Mouse (Mus musculus) MEL-GATA-1-ER (cell line): ENCODE results near the gene Aprt.
A peak's percentile ranks its signal among the peaks of the same experiment; 100 is the strongest.

Source experiments
- DNase-seq: peaks from one replicate; pipeline ENCODE4 v3.0.0-alpha.2; 2012; ENCODE audit warnings: low read depth; ENCODE audit errors: extremely low read depth

Gene Aprt

DNA sequence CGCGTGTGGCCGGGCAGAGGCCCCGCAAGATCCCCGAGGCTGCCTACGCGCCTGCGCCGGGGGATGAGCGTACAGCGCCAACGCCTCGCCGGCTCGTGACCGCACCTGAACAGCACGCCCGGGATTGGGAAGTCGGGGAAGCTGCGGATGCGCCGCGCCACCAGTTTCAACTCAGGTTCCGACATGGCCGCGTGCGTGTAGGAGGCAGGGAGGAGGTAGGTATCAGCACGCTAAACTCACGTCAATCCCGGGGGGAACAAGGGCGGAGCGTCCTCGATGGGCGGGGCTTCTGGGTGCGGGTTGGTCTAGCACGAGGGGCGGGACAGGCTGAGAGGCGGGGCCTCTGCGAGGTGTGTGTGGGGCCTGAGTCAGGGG lies at the start of gene Aprt:
Gene Aprt, minus strand, starts transcription at position 262 of the 375 bp plus-strand sequence.
- DNase-seq = peak; percentile 64

DNA sequence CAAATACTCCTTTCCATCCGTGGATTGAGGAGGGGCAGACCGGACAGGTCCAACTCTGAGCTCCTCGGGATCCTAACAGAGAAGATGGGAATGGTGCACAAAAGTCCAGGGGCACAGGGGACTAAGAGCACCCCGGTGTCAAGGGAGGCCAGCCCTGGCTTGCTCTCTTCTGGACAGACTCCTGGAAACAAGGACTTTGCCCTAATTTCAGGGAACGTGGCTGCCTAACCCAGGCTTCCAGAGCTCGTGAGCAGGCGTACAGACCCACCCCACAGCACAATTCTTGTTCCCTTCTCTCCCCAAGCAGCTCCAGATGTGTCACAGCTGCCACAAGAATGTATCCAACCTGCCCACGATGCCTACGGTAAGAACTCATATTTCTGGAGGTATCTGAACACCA lies 49.1 kb upstream of the Aprt start:
- DNase-seq = no peak

DNA sequence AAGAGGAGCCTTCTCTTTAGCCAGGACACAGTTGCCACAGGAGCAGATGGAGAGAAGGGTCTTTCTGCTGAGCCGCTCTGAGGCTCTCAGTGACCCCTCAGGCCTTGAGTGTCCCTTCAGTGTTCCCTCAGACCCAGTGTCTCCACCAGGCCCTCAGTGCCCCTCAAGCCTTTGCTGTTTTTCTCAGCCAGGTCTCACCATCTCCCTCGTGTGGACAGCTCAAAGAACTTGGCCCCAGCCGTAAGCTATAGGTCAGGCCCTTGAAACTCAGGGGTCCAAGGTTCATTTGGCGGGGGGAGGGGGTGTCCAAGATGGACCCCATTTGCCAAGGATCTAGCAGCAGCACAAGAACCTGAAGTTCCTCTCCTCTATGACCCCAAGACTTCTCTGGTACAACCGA lies 47.9 kb upstream of the Aprt start:
- no peak for DNase-seq

GRCm38 (mm10) chr8:122623844-122624642 lies 47.3 kb upstream of the Aprt start:
- DNase-seq = no peak

GRCm38 (mm10) chr8:122622727-122623126 lies 46.0 kb upstream of the Aprt start, which contains the start of gene Pabpn1l:
Pabpn1l (minus strand) TSS chr8:122622739.
- no peak for DNase-seq

DNA sequence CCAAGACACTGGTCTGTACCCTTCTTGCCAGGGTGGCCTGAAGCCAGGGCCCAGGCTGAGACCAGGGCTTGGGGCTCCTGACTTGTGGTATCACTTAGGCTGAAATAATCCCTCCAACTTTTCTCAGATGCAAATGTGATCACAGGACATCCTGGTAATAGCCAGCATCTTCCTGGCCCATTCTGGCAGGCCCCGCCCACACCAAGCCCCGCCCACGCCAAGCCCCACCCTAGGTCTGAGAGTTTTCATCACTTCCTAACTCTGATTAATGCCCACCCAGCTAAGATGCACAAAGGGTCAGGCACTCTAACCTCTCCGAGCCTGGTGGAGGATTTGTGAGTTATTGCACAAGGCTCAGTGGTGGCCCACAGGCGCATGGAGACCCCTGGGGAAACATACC lies 43.7 kb upstream of the Aprt start:
- DNase-seq = no peak

GRCm38 (mm10) chr8:122618660-122619378 lies 42.1 kb upstream of the Aprt start:
- DNase-seq = no peak

- peak; percentile 45 for DNase-seq
These were observed 41.3 kb upstream of the Aprt start for GRCm38 (mm10) chr8:122617947-122618546.

- DNase-seq = no peak
These were observed 39.6 kb upstream of the Aprt start for GRCm38 (mm10) chr8:122616181-122616905.

GRCm38 (mm10) chr8:122611295-122612133 lies 34.8 kb upstream of the Aprt start, which contains the start of the genes Galns and Trappc2l:
Galns (minus strand) TSS chr8:122611463.
Trappc2l (plus strand) TSS chr8:122611640.
- DNase-seq = peak; percentile 45

DNA sequence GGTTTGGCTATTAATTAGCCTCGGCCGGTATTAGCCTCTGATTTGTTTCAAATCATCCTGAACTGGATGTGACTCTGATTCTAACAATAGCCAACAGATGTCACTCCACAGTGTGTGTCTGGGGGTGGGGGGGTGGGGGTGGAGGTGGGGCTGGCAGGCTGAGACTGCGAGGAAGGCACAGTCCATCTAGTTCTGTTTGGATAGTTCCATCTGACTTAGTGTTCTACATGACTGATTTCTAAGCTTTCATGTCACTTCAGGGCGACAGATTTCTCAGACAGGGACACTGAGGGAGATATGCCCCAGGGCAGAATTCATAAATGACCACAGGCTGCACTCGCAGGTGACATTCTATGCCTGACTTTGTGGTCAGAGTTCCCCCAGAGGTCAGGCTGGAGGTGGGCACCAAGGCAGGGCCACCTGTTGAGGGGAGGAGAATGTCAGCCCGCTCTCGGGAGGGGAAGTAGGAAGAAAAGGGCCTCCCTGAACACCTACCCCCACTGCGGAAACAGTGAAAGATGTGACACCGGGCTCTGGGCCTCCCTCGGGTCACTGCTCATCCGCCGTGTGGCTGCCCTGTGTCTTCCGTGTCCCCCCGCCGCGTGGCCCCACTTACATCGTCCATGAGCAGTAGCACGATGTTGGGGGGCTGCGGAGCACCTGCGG lies 34.0 kb upstream of the Aprt start:
- DNase-seq = no peak

DNA sequence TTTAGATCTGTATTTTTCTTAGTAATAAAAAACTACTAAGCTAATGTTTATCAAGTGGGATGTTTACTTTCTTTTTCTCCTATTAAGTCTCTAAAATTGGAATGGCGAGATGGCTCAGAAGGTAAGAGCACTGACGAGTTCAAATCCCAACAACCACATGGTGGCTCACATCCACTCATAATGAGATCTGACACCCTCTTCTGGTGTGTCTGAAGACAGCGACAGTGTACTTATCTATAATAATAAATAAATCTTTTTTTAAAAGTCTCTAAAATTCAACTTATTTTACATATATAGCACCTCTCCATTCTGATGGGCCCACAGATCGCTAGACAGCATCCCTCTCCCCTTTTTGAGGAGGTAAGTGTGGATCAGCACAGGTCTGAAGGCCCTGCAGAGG lies 33.5 kb upstream of the Aprt start:
- DNase-seq = no peak

DNA sequence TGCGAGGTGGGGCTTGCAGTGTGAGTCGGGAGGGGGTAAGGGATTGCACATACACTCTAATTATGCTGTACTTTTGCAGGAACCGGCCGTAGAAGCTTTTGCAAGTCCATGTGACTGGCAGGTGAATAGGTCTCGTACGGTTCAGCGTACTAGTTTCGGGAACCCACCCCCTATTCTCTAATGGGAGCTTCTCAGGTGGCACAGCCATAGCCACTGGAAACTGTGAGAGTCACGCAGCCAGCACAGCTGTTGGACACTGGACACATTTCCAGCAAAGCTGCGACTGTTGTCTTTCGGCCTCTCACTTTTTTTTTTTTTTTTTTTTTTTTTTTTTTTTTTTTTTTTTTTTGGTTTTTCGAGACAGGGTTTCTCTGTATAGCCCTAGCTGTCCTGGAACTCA lies 30.1 kb upstream of the Aprt start:
- no peak for DNase-seq

DNA sequence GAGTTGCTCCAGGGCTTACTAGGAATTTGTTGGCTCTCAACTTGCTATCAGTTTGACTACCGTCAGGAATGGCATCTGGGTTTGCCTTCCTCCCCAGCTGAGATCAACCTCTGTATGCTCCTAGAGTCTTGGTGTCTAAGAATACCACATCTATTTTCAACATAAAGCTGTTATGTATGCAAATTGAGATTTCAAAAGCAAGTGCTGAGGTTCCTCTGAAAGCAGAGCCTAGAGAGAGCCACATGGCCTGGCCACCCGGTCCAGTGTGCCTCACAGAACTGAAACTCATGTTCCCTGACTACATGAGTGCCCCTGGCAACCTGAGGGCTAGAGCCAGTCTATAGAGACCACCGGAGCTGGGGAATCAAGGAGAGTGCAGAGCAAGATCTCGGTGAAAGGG lies 28.7 kb upstream of the Aprt start:
- no peak for DNase-seq

DNA sequence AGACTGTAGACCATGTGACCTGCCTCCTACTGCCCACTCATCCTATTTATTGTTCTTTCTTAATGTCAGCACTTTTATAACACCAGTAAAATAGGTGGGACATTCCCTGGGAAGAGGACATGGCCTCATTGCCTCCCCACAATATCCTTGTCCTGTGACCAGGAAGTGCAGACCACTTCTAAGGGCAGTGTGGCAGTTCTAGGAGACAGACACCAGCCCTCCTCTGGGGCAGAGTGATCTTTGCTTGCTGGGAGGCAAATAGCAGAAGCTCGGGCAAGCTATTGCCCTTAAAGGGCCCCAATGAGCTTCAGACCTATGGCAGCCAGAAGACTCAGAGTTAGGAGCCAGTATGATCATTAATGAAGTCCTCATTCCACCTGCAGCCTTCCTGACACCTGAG lies 27.9 kb upstream of the Aprt start:
- no peak for DNase-seq

- DNase-seq = no peak
These were observed 24.0 kb upstream of the Aprt start for GRCm38 (mm10) chr8:122600666-122601065.

GRCm38 (mm10) chr8:122596031-122596430 lies 19.3 kb upstream of the Aprt start:
- DNase-seq = no peak

GRCm38 (mm10) chr8:122593783-122594507 lies 17.2 kb upstream of the Aprt start:
- DNase-seq = no peak

DNA sequence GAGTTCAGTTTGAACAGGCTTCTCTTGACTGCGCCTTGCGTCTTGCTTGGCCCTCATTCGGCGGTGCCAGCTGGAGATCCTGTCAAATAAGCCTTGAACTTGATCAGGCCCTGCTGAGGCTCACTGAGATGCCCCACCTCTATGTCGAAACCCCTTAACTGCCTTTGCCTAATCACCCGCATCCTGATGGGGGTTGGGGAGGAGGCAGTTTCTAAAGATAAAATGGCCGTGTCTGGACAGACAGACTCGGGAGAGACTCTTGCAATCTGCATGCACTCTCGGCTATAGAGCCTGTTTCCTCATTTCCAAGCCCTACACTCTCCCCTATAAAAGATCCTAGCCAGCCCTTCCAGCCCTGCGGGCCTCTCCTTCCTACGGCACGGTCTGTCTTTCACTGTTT lies 16.5 kb upstream of the Aprt start:
- no peak for DNase-seq
